ENCODE assay signal across 8 mouse cellular contexts in genomic region chr6:51206712-51207505, GRCm38 (mm10).
DNase-seq lines count a peak whose midpoint lies in the region; ATAC-seq and TF ChIP-seq lines count a peak whose summit lies in the region.

No protein-coding gene starts in this region.

- peaks cover 16% of the 10 kb centered on the region; the same call in 1 of the 2 replicates for H3K27me3 ChIP-seq in forebrain, embryonic 14.5 days (replicated peaks; ENCODE audit: control insufficient read depth, insufficient read depth, low read length)
- no peaks in the 10 kb centered on the region for H3K27me3 ChIP-seq in hindbrain, embryonic 15.5 days
- H3K27me3 ChIP-seq in midbrain, embryonic 13.5 days: peaks cover 9% of the 10 kb centered on the region

- H3K4me2 ChIP-seq in forebrain, embryonic 14.5 days (ENCODE audit: low read length): peak overlapping the region; percentile 46
- peak overlapping the region; percentile 58 for H3K4me2 ChIP-seq in hindbrain, embryonic 15.5 days
- peak overlapping the region; percentile 55 for H3K4me2 ChIP-seq in midbrain, embryonic 13.5 days (replicated peaks)

- peak; percentile 51 for DNase-seq in gastrocnemius, adult 18-20 months (ENCODE audit: low spot score)
- no peak for DNase-seq in gastrocnemius, postnatal 25 days
- peak; percentile 3 for DNase-seq in c-Kit-negative CD71-positive TER-119-positive erythroid progenitor cells, embryonic 14.5 days (ENCODE audit: low read depth, low spot score)
- peak; percentile 74 for DNase-seq in forebrain, embryonic 14.5 days (ENCODE audit: low spot score)
- peak; percentile 32 to 66 for DNase-seq in left cerebral cortex, adult 2 months (ENCODE audit: extremely low spot score in 1 of 2, low spot score in 2 of 2)
- DNase-seq in spleen, postnatal 36 days (ENCODE audit: low spot score in 2 of 2): peak; percentile 6 to 17

- ATAC-seq in forebrain, embryonic 14.5 days: peak; percentile 49; the same call in 1 of the 2 replicates
- no peak; the same call in 1 of the 2 replicates for ATAC-seq in hindbrain, embryonic 15.5 days (ENCODE audit: low FRiP score, low read depth)
- 0 out of 2 replicates have a peak, but pooled peaks have one; percentile 34 for ATAC-seq in midbrain, embryonic 13.5 days

- no peaks in the 10 kb centered on the region for H3K9me3 ChIP-seq in forebrain, embryonic 14.5 days (replicated peaks; ENCODE audit: control insufficient read depth, low read length)
- H3K9me3 ChIP-seq in hindbrain, embryonic 15.5 days: no peaks in the 10 kb centered on the region
- no peaks in the 10 kb centered on the region for H3K9me3 ChIP-seq in midbrain, embryonic 13.5 days

- peaks cover 10% of the 10 kb centered on the region; the same call in 1 of the 2 replicates for H3K4me1 ChIP-seq in forebrain, embryonic 14.5 days (ENCODE audit: control insufficient read depth, insufficient read depth, low read length)
- H3K4me1 ChIP-seq in hindbrain, embryonic 15.5 days (replicated peaks): peaks cover 25% of the 10 kb centered on the region
- peaks cover 20% of the 10 kb centered on the region for H3K4me1 ChIP-seq in midbrain, embryonic 13.5 days (replicated peaks)

- WGBS in forebrain, embryonic 14.5 days: 4% methylated on average over 11 of the region's 11 CpGs
- 10% methylated on average over 11 of the region's 11 CpGs for WGBS in hindbrain, embryonic 15.5 days
- WGBS in midbrain, embryonic 13.5 days: 7% methylated on average over 11 of the region's 11 CpGs

- H3K9ac ChIP-seq in forebrain, embryonic 14.5 days (ENCODE audit: low read length): no peak overlapping the region
- H3K9ac ChIP-seq in hindbrain, embryonic 15.5 days: no peak overlapping the region
- H3K9ac ChIP-seq in midbrain, embryonic 13.5 days (replicated peaks): no peak overlapping the region

- H3K4me3 ChIP-seq in forebrain, embryonic 14.5 days (ENCODE audit: low read depth, low read length): no peak overlapping the region
- H3K4me3 ChIP-seq in hindbrain, embryonic 15.5 days: no peak overlapping the region
- no peak overlapping the region for H3K4me3 ChIP-seq in left cerebral cortex, adult 2 months
- no peak overlapping the region for H3K4me3 ChIP-seq in midbrain, embryonic 13.5 days (replicated peaks)

- H3K27ac ChIP-seq in forebrain, embryonic 14.5 days (ENCODE audit: low read depth, low read length): peak overlapping the region; percentile 66; the same call in 1 of the 2 replicates
- peak overlapping the region; percentile 81 for H3K27ac ChIP-seq in hindbrain, embryonic 15.5 days (replicated peaks)
- H3K27ac ChIP-seq in left cerebral cortex, adult 2 months: no peak overlapping the region
- H3K27ac ChIP-seq in midbrain, embryonic 13.5 days: peak overlapping the region; percentile 89

- intact Hi-C loops in left cerebral cortex, adult 2 months (cut with DNase I): no loop called here

- H3K36me3 ChIP-seq in forebrain, embryonic 14.5 days (ENCODE audit: control insufficient read depth, insufficient read depth, low read length): no peaks in the 10 kb centered on the region
- H3K36me3 ChIP-seq in hindbrain, embryonic 15.5 days: no peaks in the 10 kb centered on the region
- H3K36me3 ChIP-seq in midbrain, embryonic 13.5 days: no peaks in the 10 kb centered on the region

- TF ChIP-seq CTCF in left cerebral cortex, adult 2 months (IDR thresholded peaks at IDR 0.05): peak; percentile 81
